Mouse (Mus musculus): Measurements from ENCODE around the gene Bbs5. TPM values are rescaled to one million over a fixed set of nuclear protein-coding genes. Genes with fewer than 3 reads are reported as not detected.
"Not testable (repeated sequence)": the region's sequence is repeated elsewhere in the genome, so short reads cannot be mapped to it uniquely, and the experiment has no call there.

The Bbs5 gene
- total RNA-seq (2014; fragmentation: Nextera tagmentation) (18.0 and 19.5 TPM in 2 replicates), total RNA-seq (2017) (5.2 and 8.7 TPM in 2 replicates)

DNA sequence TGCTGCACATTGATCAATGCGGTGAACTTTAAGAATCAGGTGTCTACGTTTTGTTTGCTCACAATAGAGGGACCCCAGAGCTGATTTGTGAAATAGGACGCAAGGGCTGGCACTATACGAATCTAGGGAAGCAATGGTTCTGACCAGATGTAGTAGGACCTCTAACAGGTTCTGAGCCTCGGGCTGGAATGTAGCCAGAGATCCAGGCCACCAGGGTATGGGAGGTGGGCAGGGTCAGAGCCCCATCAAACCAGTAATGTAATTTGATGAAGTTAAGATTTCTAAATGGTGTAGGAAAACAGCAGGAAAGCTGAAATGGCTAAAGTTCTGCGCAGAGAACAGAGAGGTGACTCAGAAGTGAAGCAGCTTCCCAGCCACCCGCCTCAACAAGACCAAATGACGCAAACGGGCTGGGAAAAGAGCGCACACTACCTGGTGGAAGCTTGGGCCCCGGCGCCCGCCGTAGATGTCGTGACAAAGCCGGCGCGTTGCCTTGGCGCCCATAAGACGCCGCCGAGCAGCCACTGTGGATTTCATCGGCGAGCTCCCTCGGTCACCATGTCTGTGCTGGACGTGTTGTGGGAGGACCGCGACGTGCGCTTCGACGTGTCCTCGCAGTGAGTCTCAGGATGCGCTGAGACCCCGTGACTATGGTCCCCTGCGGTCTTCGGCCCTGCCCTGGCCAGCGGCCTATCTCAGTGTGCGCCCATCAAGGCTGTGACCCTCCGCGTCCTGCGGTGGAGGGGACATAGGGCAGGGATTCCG, at the start of gene Bbs5:
TSS of gene Bbs5 (plus strand) at position 446 of the 765 bp plus-strand sequence.
- ATAC-seq (replicated peaks; ENCODE audit: poor library complexity, severe bottlenecking), result peak; percentile 96

DNA sequence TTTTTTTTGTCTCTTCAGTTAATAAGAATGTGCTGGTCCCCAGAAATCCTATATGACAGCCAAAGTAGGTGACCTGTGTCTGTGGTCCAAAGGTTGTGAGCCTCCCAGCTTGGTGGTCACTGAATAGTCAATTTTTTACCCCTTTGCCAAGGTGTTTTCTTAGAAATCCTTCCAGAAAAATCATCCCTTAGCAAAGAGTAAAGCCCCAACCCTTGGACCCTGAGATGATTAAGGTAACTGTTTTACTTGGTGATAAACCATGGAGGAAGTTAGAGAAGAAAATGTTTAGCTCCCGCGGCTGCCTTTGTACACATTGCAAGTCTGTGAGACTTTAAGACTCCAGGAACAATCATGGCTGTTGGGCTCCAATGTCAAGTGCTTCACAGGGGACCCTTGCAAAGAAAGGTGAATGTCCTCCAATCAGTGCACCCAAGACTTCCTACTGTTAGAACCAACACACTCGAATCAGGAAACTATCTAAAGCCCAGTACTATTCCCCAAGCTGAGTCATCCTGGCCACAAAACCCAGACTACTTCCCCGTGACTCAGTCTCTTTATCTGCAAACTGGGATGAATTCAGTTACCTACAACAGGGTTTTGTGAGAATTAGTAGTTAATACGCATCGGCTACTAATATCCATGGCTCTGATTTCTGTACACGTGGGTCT, 43.1 kb upstream of the Bbs5 start:
- no peak for ATAC-seq (replicated peaks; ENCODE audit: poor library complexity, severe bottlenecking)

DNA sequence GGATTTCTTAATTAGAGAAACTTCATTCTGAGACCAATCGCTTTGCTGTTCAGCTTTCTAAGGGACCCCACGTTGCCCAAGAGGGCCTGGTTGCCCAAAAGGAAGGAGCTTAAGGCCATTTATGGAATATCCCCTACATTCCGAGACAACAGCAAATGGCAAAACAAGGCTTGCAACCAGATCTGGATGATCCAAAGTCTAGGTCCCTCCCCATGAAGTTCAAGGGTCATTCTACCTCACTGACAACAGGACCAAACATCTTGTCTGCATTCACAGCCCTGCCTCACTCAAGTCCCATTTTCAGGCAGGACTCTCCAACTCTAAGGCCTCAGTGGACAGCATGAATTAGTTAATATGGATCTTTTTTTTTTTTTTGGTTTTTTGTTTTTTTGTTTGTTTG, 40.4 kb upstream of the Bbs5 start:
- ATAC-seq (replicated peaks; ENCODE audit: poor library complexity, severe bottlenecking), result no peak

DNA sequence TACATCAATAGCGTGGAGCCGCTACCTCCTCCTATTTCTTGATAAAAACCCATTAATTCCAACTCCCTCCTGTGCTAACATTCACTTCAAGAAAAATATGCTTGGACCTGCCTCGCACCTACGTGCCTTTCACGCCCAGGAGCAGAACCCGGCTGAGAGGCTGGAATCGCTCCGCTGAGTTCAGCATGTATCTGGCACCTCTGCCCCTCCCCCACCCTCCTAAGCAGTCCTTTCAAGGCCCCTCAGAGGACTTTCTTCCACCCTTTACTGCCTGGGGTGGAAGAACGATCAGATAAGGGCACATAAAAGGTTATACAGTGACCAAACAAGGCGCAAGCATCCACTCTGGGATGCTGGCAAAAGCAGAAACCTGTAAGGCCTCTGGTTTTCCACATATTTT, 34.7 kb upstream of the Bbs5 start:
- ATAC-seq (replicated peaks; ENCODE audit: poor library complexity, severe bottlenecking), result no peak

DNA sequence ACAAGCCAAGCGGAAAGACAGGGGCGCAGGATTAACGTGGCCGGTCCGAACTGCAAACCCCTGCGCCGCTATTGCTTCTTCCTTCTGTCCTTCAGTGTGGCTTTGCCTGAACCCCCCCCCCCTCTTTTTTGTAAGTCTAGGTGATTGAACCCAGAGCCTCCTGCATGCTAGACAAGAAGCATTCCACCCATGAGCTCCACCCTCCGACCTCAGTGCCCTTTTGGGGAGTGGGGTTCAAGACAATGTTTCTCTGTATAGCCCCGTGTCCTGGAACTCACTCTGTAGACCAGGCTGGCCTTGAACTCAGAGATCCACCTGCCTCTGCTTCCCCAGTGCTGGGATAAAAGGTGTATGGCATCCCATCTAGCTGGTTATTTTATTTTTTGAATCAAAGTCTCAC, 34.3 kb upstream of the Bbs5 start:
- no peak for ATAC-seq (replicated peaks; ENCODE audit: poor library complexity, severe bottlenecking)

DNA sequence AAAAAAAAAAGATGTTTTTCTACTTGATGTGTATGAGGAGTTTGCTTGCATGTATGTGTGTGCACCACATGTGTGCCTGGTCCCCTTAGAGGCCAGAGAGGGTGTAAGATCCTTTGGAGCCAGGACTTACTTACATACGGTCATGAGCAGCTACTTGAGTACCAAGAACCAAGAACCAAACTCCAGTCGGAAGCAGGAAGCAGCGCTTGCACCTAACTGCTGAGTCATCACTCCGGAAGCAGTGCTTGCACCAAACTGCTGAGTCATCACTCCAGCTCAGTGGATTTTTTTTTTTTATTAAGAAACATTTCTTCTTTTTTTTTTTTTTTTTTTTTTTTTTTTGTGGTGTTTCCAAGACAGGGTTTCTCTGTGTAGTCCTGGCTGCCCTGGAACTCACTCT, 33.7 kb upstream of the Bbs5 start:
- ATAC-seq (replicated peaks; ENCODE audit: poor library complexity, severe bottlenecking), result peak; percentile 96

DNA sequence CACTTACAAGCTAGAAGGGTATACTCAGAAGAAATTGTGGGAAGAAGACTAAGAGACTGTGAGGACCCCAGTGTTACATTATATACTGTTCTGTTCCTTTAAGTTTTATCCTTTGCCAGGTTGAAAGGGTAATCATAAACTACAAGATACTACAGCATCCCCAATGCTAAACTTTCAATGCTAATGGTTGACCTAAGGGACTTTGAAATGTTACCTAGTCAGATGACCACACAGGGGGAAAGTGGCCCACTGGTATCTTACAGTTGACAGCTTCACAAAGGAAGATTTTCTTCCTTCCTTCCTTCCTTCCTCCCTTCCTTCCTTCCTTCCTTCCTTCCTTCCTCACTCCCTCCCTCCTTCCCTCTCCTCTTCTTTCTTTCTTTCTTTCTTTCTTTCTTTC, 28.6 kb upstream of the Bbs5 start:
- no peak for ATAC-seq (replicated peaks; ENCODE audit: poor library complexity, severe bottlenecking)

DNA sequence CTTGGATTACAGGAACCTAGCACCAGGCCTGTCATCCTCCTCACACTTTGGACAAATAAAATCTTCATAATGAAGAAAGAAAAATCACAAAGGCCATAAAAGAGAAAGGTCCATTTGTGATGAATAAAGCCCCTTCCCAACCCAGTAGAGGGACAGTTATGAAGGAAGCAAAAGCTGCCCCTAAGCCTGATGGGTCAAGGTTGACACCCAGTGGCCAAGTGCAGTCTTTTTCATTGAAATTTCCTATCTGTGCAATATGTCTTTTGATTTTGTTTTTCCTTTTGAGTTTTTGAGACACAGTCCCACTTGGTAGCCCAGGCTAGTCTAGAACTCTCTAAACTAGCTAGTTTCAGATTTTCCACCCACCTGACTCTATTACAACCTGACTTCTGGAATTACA, 27.7 kb upstream of the Bbs5 start:
- ATAC-seq (replicated peaks; ENCODE audit: poor library complexity, severe bottlenecking), result no peak

DNA sequence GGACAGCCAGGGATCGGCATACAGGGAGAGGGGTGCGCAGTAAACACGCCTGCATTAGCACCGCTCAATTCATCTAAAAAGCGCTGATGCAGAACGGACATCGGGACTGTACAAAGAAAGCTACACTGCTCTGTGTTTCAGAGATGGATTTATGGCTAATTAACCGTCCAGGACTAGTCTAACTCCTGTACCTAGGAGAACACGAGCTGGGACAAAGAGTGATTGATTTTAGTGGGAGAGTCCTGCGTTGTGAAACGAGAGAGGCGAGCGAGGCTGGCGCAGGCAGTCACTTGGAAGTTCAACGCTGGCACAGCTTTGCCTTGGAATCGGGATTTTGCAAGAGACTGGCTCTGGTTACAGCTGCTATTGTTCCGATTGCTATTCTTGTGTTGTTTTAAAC, 17.8 kb upstream of the Bbs5 start:
- no peak for ATAC-seq (replicated peaks; ENCODE audit: poor library complexity, severe bottlenecking)

DNA sequence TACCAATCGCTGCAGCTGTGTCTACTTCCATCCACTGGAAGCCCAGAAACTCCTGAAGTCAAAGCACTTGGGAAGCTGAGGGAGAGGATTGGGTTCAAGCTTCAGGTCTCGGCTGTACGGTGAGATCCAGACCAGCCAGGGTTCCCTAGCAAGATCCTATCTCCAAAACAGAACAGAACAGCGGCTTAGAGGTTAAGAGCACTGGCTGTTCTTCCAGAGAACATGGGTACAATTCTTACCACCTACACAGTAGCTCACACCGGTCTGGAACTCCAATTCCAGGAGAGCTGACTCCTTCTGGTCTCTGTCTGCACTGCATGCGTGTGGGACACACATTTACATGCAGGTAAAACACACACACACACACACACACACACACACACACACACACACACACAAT, 17.1 kb upstream of the Bbs5 start:
- ATAC-seq (replicated peaks; ENCODE audit: poor library complexity, severe bottlenecking), result no peak

DNA sequence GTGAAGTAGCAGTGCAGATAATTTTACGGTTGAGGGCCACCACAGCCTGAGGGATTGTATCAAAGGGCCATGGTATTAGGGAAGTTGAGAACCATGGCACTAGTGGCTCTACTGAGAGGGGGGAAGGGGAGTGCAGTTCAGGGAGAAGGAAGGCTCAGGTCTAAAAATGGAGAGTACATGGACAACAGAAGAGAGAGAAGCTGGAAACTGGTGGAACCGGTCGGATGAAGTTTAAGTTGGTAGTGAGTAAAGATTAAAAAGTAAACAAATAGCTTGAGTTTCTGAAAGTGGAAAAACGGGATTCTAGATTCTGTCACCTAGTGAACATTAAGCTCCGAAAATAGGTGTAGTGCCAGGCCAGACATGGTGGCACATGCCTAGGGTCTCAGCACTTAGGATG, 16.2 kb upstream of the Bbs5 start:
- no peak for ATAC-seq (replicated peaks; ENCODE audit: poor library complexity, severe bottlenecking)

DNA sequence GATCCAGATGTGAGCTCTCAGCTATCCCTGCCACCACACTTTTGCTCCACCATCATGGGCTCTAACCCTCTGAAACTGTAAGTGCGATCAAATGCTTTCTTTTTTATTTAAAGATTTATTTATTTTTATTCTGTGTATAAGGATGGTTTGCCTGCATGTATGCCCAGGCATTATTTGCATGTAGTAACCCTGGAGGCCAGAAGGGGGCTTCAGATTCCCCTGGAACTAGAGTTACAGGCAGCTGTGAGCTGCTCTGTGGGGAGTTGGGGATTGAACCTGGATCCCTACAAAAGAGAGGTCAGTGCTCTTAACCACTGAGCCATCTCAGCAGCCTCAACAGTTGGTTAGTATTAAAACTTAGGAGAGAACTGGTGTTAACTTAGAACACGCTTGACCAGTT, 15.5 kb upstream of the Bbs5 start:
- ATAC-seq (replicated peaks; ENCODE audit: poor library complexity, severe bottlenecking), result peak; percentile 55

DNA sequence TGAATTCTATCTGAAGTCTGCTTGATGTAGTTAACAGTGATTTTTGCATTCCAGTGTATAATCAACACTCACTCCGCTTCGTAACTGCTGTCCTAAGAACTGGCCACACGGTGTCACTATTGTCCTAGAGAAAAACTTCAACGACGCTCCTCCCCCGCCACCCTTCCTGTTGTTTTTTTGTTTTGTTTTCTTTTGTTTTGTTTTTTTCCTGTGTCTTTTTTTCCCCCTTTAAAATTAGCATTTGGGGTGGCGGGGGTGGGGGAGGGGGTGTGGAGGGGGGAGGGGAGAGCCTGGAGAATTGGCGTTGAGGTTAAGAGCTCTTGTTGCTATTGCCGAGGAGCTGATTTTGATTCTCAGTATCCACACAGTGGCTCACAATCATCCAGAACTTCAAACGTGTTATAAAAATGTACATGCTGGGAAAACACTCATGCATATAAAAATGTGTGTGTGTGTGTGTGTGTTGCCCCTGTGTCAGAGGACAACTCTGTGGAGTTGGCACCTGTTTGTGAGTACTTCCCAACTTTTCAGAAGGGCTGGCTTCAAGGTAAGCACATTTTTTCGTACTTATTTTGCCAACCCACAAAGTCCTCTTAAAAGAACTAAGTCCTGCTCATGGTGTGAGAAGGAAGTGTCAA, 11.8 kb upstream of the Bbs5 start:
- peak; percentile 83 for ATAC-seq (replicated peaks; ENCODE audit: poor library complexity, severe bottlenecking)

DNA sequence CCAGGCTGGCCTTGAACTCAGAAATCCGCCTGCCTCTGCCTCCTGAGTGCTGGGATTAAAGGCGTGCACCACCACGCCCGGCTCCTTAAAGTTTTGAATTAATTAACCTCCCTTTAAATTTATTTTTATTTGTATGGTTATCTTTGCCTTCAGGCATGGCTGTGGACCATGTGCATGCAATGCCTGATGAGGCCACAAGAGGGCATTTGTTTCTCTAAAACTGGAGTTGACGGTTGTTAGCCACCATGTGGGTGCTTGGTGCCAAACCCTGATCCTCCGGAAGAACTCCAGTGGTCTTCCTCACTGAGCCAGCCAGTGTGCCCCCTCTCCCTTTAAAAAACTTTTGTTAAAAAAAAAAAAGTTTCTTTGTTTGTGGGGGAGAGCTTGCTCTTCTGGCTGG, 11.2 kb upstream of the Bbs5 start:
- peak; percentile 67 for ATAC-seq (replicated peaks; ENCODE audit: poor library complexity, severe bottlenecking)

DNA sequence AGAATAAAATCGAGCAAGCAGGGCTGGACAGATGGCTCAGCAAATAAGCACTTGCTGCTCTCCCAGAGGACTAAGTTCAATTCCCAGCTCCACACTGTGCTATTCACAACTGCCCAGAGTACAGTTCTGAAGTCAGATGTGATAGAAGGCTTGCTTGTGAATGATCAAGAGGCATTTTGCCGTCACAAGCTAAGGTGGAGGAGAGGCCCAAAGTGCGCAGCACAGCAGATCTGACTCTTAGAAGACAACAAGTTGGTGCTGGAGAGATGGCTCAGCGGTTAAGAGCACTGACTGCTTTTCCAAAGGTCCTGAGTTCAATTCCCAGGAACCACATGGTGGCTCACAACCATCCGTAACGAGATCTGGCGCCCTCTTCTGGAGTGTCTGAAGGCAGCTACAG, 9.0 kb upstream of the Bbs5 start:
- ATAC-seq (replicated peaks; ENCODE audit: poor library complexity, severe bottlenecking), result not testable (repeated sequence)

DNA sequence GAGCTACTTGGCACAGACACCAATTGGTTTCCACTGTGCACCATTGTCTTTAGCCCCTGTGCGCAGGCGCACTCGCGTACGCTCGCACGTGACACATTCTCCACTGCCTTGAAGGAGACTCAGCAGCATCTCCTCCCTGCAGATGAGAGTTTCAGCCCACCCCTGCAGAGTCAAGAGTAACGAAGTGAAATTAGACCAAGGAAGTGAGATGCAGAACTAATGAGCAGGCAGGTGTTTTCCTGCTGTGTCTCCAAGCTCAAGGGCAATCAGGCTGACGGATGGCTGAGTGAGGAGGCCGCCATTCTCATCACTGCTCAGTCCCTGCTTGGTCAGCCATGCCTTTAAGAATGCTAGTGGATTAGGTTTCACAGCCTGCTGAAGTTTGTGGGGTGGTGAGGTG, 6.9 kb upstream of the Bbs5 start:
- no peak for ATAC-seq (replicated peaks; ENCODE audit: poor library complexity, severe bottlenecking)

DNA sequence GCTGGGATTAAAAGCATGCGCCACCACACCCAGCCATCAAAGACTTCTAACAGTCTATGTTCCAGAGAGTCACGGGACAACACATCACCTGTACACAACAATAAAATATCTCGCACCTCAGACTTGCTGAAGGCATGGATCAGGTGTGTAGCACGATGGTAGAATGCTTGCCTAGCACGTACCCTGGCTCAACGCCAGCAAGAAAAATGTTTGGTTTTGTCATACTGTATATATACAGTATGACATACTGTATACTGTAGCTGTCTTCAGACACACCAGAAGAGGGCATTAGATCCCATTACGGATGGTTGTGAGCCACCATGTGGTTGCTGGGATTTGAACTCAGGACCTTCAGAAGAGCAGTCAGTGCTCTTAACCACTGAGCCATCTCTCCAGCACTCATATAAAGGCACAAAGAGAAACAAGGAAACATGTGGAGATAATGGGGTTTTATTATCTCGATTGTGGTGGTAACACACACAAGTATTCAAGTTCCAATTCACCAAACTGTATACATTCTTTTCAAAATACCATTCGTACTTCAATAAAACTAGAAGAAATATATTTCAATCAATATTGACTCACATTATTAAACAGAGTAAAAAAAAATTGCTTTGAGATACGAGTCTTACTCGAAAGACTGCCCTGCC, 1.9 kb upstream of the Bbs5 start:
- ATAC-seq (replicated peaks; ENCODE audit: poor library complexity, severe bottlenecking), result no peak

DNA sequence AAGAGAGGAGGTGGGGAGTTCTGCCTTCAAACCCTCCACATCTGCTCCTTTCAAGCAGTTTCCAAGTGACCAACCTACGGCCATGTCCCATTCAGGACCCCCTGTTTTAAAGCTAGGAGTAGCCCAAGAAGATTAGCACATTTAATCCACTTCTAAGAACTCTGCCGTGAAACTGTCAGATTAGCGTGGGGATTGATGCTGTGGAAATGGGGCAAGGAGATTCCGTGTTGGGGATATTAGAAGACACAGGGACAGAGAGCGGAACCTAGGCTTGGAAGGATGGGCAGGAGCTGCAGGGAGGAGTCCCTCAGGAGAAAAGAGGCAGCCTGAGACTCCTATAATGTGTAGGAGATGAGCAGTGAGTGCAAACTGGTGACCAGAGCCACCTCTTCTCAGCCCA, 2.7 kb downstream of the Bbs5 start:
- no peak for ATAC-seq (replicated peaks; ENCODE audit: poor library complexity, severe bottlenecking)

DNA sequence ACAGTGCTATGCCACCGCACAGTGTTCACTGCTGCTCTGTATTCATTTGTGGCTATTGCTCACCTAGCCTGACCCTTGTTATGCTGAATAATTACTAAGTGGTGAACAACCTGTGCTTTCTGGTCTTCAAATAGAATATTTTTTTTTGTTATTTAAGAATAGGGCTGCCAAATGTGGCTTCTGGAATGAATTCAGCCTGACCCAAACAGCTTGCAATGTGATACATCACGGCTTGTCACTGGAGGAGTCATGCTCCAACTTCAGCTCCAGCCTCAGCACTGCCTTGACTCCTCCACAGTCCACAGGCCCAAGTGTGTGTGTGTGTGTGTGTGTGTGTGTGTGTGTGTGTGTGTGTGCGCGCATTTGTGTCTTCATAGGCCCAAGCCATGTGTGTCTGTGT, 12.4 kb downstream of the Bbs5 start:
- ATAC-seq (replicated peaks; ENCODE audit: poor library complexity, severe bottlenecking), result no peak

DNA sequence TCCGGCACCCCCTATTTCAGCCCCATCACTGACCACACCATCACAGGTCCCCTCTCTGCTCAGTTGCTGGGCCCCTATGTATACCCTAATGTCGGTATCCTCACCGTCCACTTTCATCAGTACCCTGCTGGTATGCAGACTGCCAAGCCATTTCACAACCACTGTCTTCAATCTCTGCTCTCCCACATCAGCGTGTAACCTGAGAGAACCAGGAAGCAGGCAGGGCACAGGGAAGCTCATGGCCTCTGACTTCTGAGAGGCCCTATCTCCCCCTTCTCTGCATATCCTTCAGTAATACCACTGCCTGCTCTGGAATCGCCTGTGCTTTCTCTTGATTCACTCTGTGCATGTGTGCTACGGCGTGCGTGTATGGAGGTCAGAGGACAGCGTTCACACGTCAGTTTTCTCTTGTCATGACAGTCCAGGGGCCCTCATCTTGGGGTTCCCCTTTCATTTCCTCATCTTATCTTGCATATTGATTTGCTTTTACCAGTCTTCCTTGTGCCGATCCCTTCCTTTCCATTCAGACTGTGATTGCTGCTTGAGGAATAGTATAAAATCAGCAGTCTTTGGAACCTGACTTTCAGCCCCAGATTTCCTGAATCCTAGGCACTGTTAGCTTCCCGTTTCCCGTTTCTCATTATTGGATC, 17.0 kb downstream of the Bbs5 start:
- ATAC-seq (replicated peaks; ENCODE audit: poor library complexity, severe bottlenecking), result peak; percentile 86

DNA sequence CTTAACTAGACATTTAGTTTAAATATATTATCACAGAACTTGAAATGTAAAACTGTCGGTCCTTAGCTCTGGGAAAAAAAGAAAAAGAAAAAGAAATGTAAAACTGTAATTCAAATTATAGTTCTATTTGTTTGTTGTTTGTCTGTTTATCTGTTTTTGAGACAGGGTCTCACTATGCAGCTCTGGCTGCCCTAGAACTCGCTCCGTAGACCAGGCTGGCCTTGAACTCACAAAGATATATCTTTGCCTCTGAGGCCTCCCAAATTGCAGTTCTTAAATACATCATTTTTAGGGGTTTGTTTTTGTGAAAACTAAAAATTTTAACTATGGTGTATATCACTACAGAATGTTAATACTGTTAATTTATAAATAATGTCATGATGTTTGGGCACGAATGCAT, 20.7 kb downstream of the Bbs5 start:
- ATAC-seq (replicated peaks; ENCODE audit: poor library complexity, severe bottlenecking), result no peak

All from granulocyte monocyte progenitor cell, adult 5-6 weeks (primary cell).